Comparison of ENCODE assay signal across 13 mouse cellular contexts in the genomic region with DNA sequence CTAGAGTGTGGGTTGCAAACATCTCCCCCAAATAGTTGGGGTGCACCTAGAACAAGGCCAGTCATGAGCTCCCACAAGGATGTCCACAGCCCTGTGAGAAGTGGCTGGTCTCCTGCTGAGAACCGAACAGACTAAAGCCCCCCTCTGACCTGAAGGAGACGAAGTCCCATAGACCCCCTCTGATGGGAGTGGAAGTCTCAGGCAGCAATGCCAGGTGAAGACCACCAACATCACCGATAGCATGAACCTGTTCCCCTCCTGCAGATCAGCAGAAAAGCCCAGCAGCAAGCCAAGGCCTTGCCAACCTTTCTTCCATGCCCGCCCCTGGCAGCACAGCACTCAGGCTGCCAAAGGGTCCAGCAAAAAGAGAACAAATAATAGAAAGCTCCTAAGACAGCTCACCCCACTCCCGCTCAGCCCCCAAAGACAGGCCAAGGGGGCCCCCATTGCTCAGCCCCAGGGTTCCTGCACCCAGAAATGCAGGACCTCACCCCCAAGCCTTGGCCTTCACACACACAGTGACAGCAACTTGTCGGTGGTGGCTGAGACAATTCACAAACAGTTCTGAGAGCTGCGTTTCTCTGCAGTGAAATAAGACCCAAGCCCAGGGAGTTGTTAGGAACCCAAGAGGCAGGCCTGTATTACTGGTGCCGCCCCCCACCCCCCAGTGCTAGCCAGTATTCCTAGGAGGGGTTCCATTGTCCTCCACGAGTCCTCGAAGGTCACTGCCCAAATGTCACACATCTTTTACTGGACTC. TPM values are rescaled to one million over a fixed set of nuclear protein-coding genes. Genes with fewer than 3 reads are reported as not detected.
DNase-seq lines count a peak whose midpoint lies in the region; ATAC-seq and TF ChIP-seq lines count a peak whose summit lies in the region.
"Had no signal": no experiment of that assay in that cellular context is flagged by ENCODE, and none has a peak within 500 bp of the region (broad histone marks: within the 10 kb centered on the region; RNA-seq: fewer than 3 reads in every experiment).

No protein-coding gene starts in this region.

- H3K4me3 ChIP-seq in heart, embryonic 13.5 days: no peak overlapping the region
- no peak overlapping the region for H3K4me3 ChIP-seq in lung, embryonic 14.5 days (ENCODE audit: low read depth, low read length)
- H3K4me3 ChIP-seq in lung, postnatal 0 days (ENCODE audit: low read depth, low read length): no peak overlapping the region
- H3K4me3 ChIP-seq in embryonic facial prominence, embryonic 15.5 days (replicated peaks): no peak overlapping the region
- no peak overlapping the region for H3K4me3 ChIP-seq in stomach, embryonic 15.5 days (replicated peaks)
- H3K4me3 ChIP-seq: liver, embryonic 13.5 days; midbrain, embryonic 15.5 days had no signal

- H3K36me3 ChIP-seq in heart, embryonic 13.5 days: no peaks in the 10 kb centered on the region
- no peaks in the 10 kb centered on the region for H3K36me3 ChIP-seq in lung, embryonic 14.5 days (ENCODE audit: insufficient read depth)
- no peaks in the 10 kb centered on the region for H3K36me3 ChIP-seq in lung, postnatal 0 days (ENCODE audit: insufficient read depth, low read length)
- H3K36me3 ChIP-seq in embryonic facial prominence, embryonic 15.5 days: no peaks in the 10 kb centered on the region
- H3K36me3 ChIP-seq in stomach, embryonic 15.5 days: no peaks in the 10 kb centered on the region
- H3K36me3 ChIP-seq: liver, embryonic 13.5 days; midbrain, embryonic 15.5 days had no signal

- no peak for ATAC-seq in heart, embryonic 13.5 days (ENCODE audit: extremely low read depth, insufficient number of reproducible peaks, low FRiP score, low TSS enrichment)
- ATAC-seq in lung, embryonic 14.5 days (ENCODE audit: insufficient read depth): no peak
- ATAC-seq in lung, postnatal 0 days: no peak
- no peak for ATAC-seq in embryonic facial prominence, embryonic 15.5 days (ENCODE audit: insufficient number of reproducible peaks, low FRiP score, low TSS enrichment, low read depth)
- ATAC-seq in stomach, embryonic 15.5 days (ENCODE audit: insufficient read depth, low FRiP score, low read depth): no peak
- ATAC-seq: midbrain, embryonic 15.5 days had no signal

- no peak overlapping the region for H3K4me2 ChIP-seq in heart, embryonic 13.5 days
- no peak overlapping the region for H3K4me2 ChIP-seq in lung, embryonic 14.5 days
- H3K4me2 ChIP-seq in lung, postnatal 0 days (replicated peaks; ENCODE audit: low read depth, low read length): no peak overlapping the region
- H3K4me2 ChIP-seq in embryonic facial prominence, embryonic 15.5 days (replicated peaks): peak overlapping the region; percentile 13
- H3K4me2 ChIP-seq in stomach, embryonic 15.5 days: no peak overlapping the region
- H3K4me2 ChIP-seq: liver, embryonic 13.5 days; midbrain, embryonic 15.5 days had no signal

- WGBS in heart, embryonic 13.5 days: 73% methylated on average over 10 of the region's 10 CpGs
- 70% methylated on average over 10 of the region's 10 CpGs for WGBS in lung, embryonic 14.5 days
- 79% methylated on average over 10 of the region's 10 CpGs for WGBS in lung, postnatal 0 days
- WGBS in embryonic facial prominence, embryonic 15.5 days: 49% methylated on average over 10 of the region's 10 CpGs
- 73% methylated on average over 10 of the region's 10 CpGs for WGBS in stomach, embryonic 15.5 days

- TF ChIP-seq CTCF in lung, embryonic 14.5 days (IDR thresholded peaks at IDR 0.05; ENCODE audit: low read depth): no peak
- TF ChIP-seq CTCF in lung, postnatal 0 days (IDR thresholded peaks at IDR 0.05): no peak

- H3K9ac ChIP-seq in heart, embryonic 13.5 days: no peak overlapping the region
- no peak overlapping the region for H3K9ac ChIP-seq in lung, embryonic 14.5 days
- no peak overlapping the region for H3K9ac ChIP-seq in lung, postnatal 0 days (replicated peaks; ENCODE audit: low read depth)
- no peak overlapping the region for H3K9ac ChIP-seq in embryonic facial prominence, embryonic 15.5 days
- H3K9ac ChIP-seq in stomach, embryonic 15.5 days: no peak overlapping the region
- H3K9ac ChIP-seq: liver, embryonic 13.5 days; midbrain, embryonic 15.5 days had no signal

- no peak for DNase-seq in heart, postnatal 10 days
- DNase-seq in lung, embryonic 14.5 days: no peak
- no peak for DNase-seq in lung, postnatal 0 days (ENCODE audit: low spot score)
- DNase-seq in layer of hippocampus, postnatal 25 days (ENCODE audit: extremely low spot score in 1 of 2, low spot score in 1 of 2): no peak
- DNase-seq in yolk sac, embryonic 10.5 days (ENCODE audit: low spot score): no peak
- DNase-seq: gastrocnemius, postnatal 10 days; layer of hippocampus, adult 9-11 months; liver, embryonic 13.5 days; lung, postnatal 36 days had no signal

- peak overlapping the region; percentile 21; the same call in 1 of the 2 replicates for H3K27ac ChIP-seq in heart, embryonic 13.5 days (replicated peaks)
- H3K27ac ChIP-seq in lung, embryonic 14.5 days (ENCODE audit: low read depth): peak overlapping the region; percentile 59; the same call in 1 of the 2 replicates
- no peak overlapping the region for H3K27ac ChIP-seq in lung, postnatal 0 days (ENCODE audit: low read length)
- H3K27ac ChIP-seq in embryonic facial prominence, embryonic 15.5 days (replicated peaks): peak overlapping the region; percentile 91
- H3K27ac ChIP-seq in stomach, embryonic 15.5 days: peak overlapping the region; percentile 68
- H3K27ac ChIP-seq: liver, embryonic 13.5 days; midbrain, embryonic 15.5 days had no signal

- H3K4me1 ChIP-seq in heart, embryonic 13.5 days: peaks cover 44% of the 10 kb centered on the region
- H3K4me1 ChIP-seq in lung, embryonic 14.5 days (ENCODE audit: insufficient read depth): peaks cover 11% of the 10 kb centered on the region
- peaks cover 12% of the 10 kb centered on the region for H3K4me1 ChIP-seq in lung, postnatal 0 days (ENCODE audit: insufficient read depth, low read depth, low read length)
- H3K4me1 ChIP-seq in embryonic facial prominence, embryonic 15.5 days: peaks cover 95% of the 10 kb centered on the region
- H3K4me1 ChIP-seq in stomach, embryonic 15.5 days: peaks cover 22% of the 10 kb centered on the region
- H3K4me1 ChIP-seq: midbrain, embryonic 15.5 days had no signal

- H3K27me3 ChIP-seq in heart, embryonic 13.5 days (replicated peaks): no peaks in the 10 kb centered on the region
- no peaks in the 10 kb centered on the region for H3K27me3 ChIP-seq in lung, embryonic 14.5 days (ENCODE audit: insufficient read depth, low read length)
- no peaks in the 10 kb centered on the region for H3K27me3 ChIP-seq in lung, postnatal 0 days (replicated peaks; ENCODE audit: insufficient read depth, low read length)
- no peaks in the 10 kb centered on the region for H3K27me3 ChIP-seq in embryonic facial prominence, embryonic 15.5 days
- no peaks in the 10 kb centered on the region for H3K27me3 ChIP-seq in stomach, embryonic 15.5 days (replicated peaks)
- H3K27me3 ChIP-seq: liver, embryonic 13.5 days; midbrain, embryonic 15.5 days had no signal

- H3K9me3 ChIP-seq in heart, embryonic 13.5 days: no peaks in the 10 kb centered on the region
- H3K9me3 ChIP-seq in lung, embryonic 14.5 days (ENCODE audit: low read depth, low read length): no peaks in the 10 kb centered on the region
- H3K9me3 ChIP-seq in lung, postnatal 0 days (ENCODE audit: low read length): no peaks in the 10 kb centered on the region
- no peaks in the 10 kb centered on the region for H3K9me3 ChIP-seq in embryonic facial prominence, embryonic 15.5 days (replicated peaks)
- H3K9me3 ChIP-seq in stomach, embryonic 15.5 days: no peaks in the 10 kb centered on the region
- H3K9me3 ChIP-seq: liver, embryonic 13.5 days; midbrain, embryonic 15.5 days had no signal

- intact Hi-C loops in heart, postnatal 10 days (cut with DNase I): no loop called here

- TF ChIP-seq EP300 in lung, postnatal 0 days (IDR thresholded peaks at IDR 0.05): no peak

RNA-seq across cellular contexts. Expression of a gene that starts 13.0 kb away (rescaled TPM):
- 8.6 and 10.4 TPM in 2 replicates for polyA plus RNA-seq in heart, embryonic 13.5 days (2015; fragmentation: Nextera tagmentation; extraction: Ambion mirVana)
- 10 to 100 TPM; 47.0 to 47.1 TPM for total RNA-seq in heart, postnatal 10 days (2021)
- 23.9 and 27.3 TPM in 2 replicates for polyA plus RNA-seq in lung, embryonic 14.5 days (2014; fragmentation: Nextera tagmentation; extraction: Ambion mirVana)
- 25.7 and 27.8 TPM in 2 replicates for polyA plus RNA-seq in lung, postnatal 0 days (2015; fragmentation: Nextera tagmentation; extraction: Ambion mirVana)
- polyA plus RNA-seq in embryonic facial prominence, embryonic 15.5 days (2015; fragmentation: Nextera tagmentation; extraction: Ambion mirVana): 42.3 and 44.2 TPM in 2 replicates
- 16.8 and 17.1 TPM in 2 replicates for polyA plus RNA-seq in stomach, embryonic 15.5 days (2015; fragmentation: Nextera tagmentation; extraction: Ambion mirVana)
- 10 to 100 TPM; 82.4 to 91.1 TPM for total RNA-seq in layer of hippocampus, postnatal 25 days (2021)
